33 mouse cellular contexts compared by ENCODE assay signal in the genomic region with DNA sequence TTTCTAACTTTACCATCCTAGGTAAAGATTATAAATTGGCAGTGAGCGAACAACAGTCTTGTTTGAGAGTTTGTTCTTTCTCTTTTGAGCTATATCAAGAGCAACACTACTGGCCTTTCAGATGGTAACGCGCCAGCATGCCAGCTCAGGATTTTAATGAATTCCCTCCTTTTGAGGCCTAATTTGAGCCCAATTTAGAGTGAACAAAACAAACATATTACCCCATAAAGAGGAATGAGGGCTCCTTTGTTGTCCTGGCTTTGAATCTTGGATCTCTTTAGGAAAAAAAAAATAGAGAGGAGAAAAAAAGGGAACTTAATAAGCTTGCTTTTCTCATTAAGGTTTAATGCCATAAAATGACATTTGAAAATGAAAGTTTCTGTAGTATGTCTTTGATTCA.
"Had no signal": no experiment of that assay in that cellular context is flagged by ENCODE, and none has a peak within 500 bp of the region (broad histone marks: within the 10 kb centered on the region; RNA-seq: fewer than 3 reads in every experiment).

No protein-coding gene starts in this region.

- H3K27me3 ChIP-seq: heart, embryonic 12.5 days; heart, embryonic 13.5 days; heart, embryonic 15.5 days; hindbrain, embryonic 12.5 days; hindbrain, embryonic 15.5 days; intestine, embryonic 15.5 days; kidney, embryonic 15.5 days had no signal

- DNase-seq: heart, postnatal 10 days; heart, postnatal 14 days; heart, postnatal 36 days; heart, postnatal 4 days; kidney, adult 11 months; kidney, adult 18-20 months; kidney, adult 2 months; kidney, adult 8-10 months; kidney, adult 9 months; kidney, postnatal 10 days; kidney, postnatal 14 days; kidney, postnatal 25 days; kidney, postnatal 36 days; kidney, postnatal 4 days; layer of hippocampus, adult 9-11 months; layer of hippocampus, postnatal 36 days had no signal

- H3K4me2 ChIP-seq: heart, embryonic 12.5 days; heart, embryonic 13.5 days; heart, embryonic 15.5 days; hindbrain, embryonic 12.5 days; hindbrain, embryonic 13.5 days; hindbrain, embryonic 14.5 days; hindbrain, embryonic 15.5 days; intestine, embryonic 15.5 days; kidney, embryonic 15.5 days had no signal

- H3K4me1 ChIP-seq: heart, embryonic 12.5 days; heart, embryonic 13.5 days; heart, embryonic 15.5 days; hindbrain, embryonic 10.5 days; hindbrain, embryonic 12.5 days; hindbrain, embryonic 13.5 days; hindbrain, embryonic 15.5 days; intestine, embryonic 15.5 days; kidney, embryonic 15.5 days had no signal

- H3K9me3 ChIP-seq: heart, embryonic 12.5 days; heart, embryonic 13.5 days; heart, embryonic 15.5 days; hindbrain, embryonic 10.5 days; hindbrain, embryonic 12.5 days; hindbrain, embryonic 13.5 days; hindbrain, embryonic 15.5 days; intestine, embryonic 15.5 days; kidney, embryonic 15.5 days had no signal

- ATAC-seq: hindbrain, embryonic 16.5 days; hindbrain, postnatal 0 days; inflammation-experienced regulatory T-cells, adult 6 months; intestine, embryonic 15.5 days; intestine, embryonic 16.5 days; intestine, postnatal 0 days had no signal

- H3K4me3 ChIP-seq: heart, embryonic 12.5 days; heart, embryonic 13.5 days; heart, embryonic 15.5 days; hindbrain, embryonic 10.5 days; hindbrain, embryonic 12.5 days; hindbrain, embryonic 13.5 days; hindbrain, embryonic 15.5 days; intestine, embryonic 15.5 days; kidney, embryonic 15.5 days; left cerebral cortex, adult 2 months had no signal

- H3K9ac ChIP-seq: heart, embryonic 12.5 days; heart, embryonic 13.5 days; heart, embryonic 15.5 days; hindbrain, embryonic 12.5 days; hindbrain, embryonic 13.5 days; hindbrain, embryonic 14.5 days; hindbrain, embryonic 15.5 days; intestine, embryonic 15.5 days; kidney, embryonic 15.5 days had no signal

- H3K27ac ChIP-seq: heart, embryonic 13.5 days; heart, embryonic 15.5 days; hindbrain, embryonic 10.5 days; hindbrain, embryonic 12.5 days; hindbrain, embryonic 13.5 days; hindbrain, embryonic 14.5 days; hindbrain, embryonic 15.5 days; hindbrain, postnatal 0 days; intestine, embryonic 15.5 days; kidney, embryonic 15.5 days; kidney, postnatal 0 days; left cerebral cortex, adult 2 months had no signal

- H3K36me3 ChIP-seq: heart, embryonic 12.5 days; heart, embryonic 13.5 days; heart, embryonic 15.5 days; hindbrain, embryonic 10.5 days; hindbrain, embryonic 12.5 days; hindbrain, embryonic 13.5 days; hindbrain, embryonic 15.5 days; intestine, embryonic 15.5 days; kidney, embryonic 15.5 days had no signal
